Mouse (Mus musculus) kidney, embryonic 16.5 days (tissue): Measurements from ENCODE around the gene Olfr544. TPM values are rescaled to one million over a fixed set of nuclear protein-coding genes. Genes with fewer than 3 reads are reported as not detected.

Experiments
- ATAC-seq: fragments of 200-750 bp; cut with Nextera tagmentation; 2 replicates; pipeline ENCODE4 v1.8.0; 2017; ENCODE audit warnings: moderate TSS enrichment; ENCODE audit not compliant: low FRiP score, low TSS enrichment
- H3K27ac ChIP-seq: fragments of 300-500 bp; sonication (generic); 2 replicates; pipeline ENCODE4 v1.5.1; 2014; ENCODE audit warnings: low read length
- H3K27me3 ChIP-seq: fragments of 300-500 bp; sonication (generic); 2 replicates; pipeline ENCODE4 v1.6.1; 2014; ENCODE audit warnings: low read length, control low read depth, mixed read lengths; ENCODE audit not compliant: insufficient read depth
- H3K36me3 ChIP-seq: fragments of 300-500 bp; sonication (generic); 2 replicates; pipeline ENCODE4 v1.6.1; 2014; ENCODE audit warnings: low read length, control low read depth, mixed read lengths; ENCODE audit not compliant: insufficient read depth
- H3K4me1 ChIP-seq: fragments of 300-500 bp; sonication (generic); 2 replicates; pipeline ENCODE4 v1.6.1; 2014; ENCODE audit warnings: low read length, control low read depth, mixed read lengths; ENCODE audit not compliant: insufficient read depth
- H3K4me2 ChIP-seq: fragments of 300-500 bp; sonication (generic); replicated peaks from 2 replicates; pipeline ENCODE4 v1.6.1; 2014; ENCODE audit warnings: low read depth, low read length
- H3K4me3 ChIP-seq: fragments of 300-500 bp; sonication (generic); 2 replicates; pipeline ENCODE4 v1.5.1; 2014; ENCODE audit warnings: mild to moderate bottlenecking, low read length
- H3K9ac ChIP-seq: fragments of 300-500 bp; sonication (generic); replicated peaks from 2 replicates; pipeline ENCODE4 v1.6.1; 2014; ENCODE audit warnings: low read length
- H3K9me3 ChIP-seq: fragments of 300-500 bp; sonication (generic); 2 replicates; pipeline ENCODE4 v1.6.1; 2016; ENCODE audit warnings: low read length, control low read depth
- WGBS: fragments of 180-500 bp; shearing (Covaris S2); extraction: QIAGEN DNeasy Blood & Tissue Kit; methylation state at CpG from one replicate; pipeline ENCODE4 v1.1.7; 2014; 5-methylcytosine and 5-hydroxymethylcytosine counted together
- polyA plus RNA-seq: library from polyadenylated mRNA; unstranded; fragments of >200 nt; fragmentation: Nextera tagmentation; extraction: Ambion mirVana; gene quantifications from 2 replicates; pipeline ENCODE4 v1.2.1, GENCODE M21; 2015

Olfr544 gene
- polyA plus RNA-seq, 1 experiment from 2014 or later = not detected

- H3K4me2 ChIP-seq = peak overlapping the region; percentile 73
- peaks cover 25% of the 10 kb centered on the region for H3K36me3 ChIP-seq
- no peak for ATAC-seq
- H3K27ac ChIP-seq = peak overlapping the region; percentile 92
- no peaks in the 10 kb centered on the region for H3K9me3 ChIP-seq
- peak overlapping the region; percentile 91 for H3K4me3 ChIP-seq
- H3K4me1 ChIP-seq = peaks cover 15% of the 10 kb centered on the region
- no peaks in the 10 kb centered on the region for H3K27me3 ChIP-seq
- H3K9ac ChIP-seq = peak overlapping the region; percentile 93
- 0% methylated on average over 4 of the region's 4 CpGs for WGBS
Measured at GRCm38 (mm10) chr7:102442432-102442831, 45.7 kb downstream of the Olfr544 start.

GRCm38 (mm10) chr7:102441657-102442391 lies 46.3 kb downstream of the Olfr544 start, which contains the start of gene Rrm1:
Gene Rrm1, plus strand, starts transcription at chr7:102441695.
- H3K9me3 ChIP-seq = no peaks in the 10 kb centered on the region
- peaks cover 15% of the 10 kb centered on the region for H3K4me1 ChIP-seq
- H3K27ac ChIP-seq = peak within 1 kb of the TSS; percentile 92
- peak; percentile 99 for ATAC-seq
- H3K36me3 ChIP-seq = peaks cover 21% of the 10 kb centered on the region; the same call in 1 of the 2 replicates
- under 1% methylated on average over 49 of the region's 56 CpGs for WGBS
- peak within 1 kb of the TSS; percentile 73 for H3K4me2 ChIP-seq
- no peaks in the 10 kb centered on the region for H3K27me3 ChIP-seq
- H3K9ac ChIP-seq = peak within 1 kb of the TSS; percentile 93
- peak within 1 kb of the TSS; percentile 91 for H3K4me3 ChIP-seq

GRCm38 (mm10) chr7:102440822-102441656 lies 47.1 kb downstream of the Olfr544 start:
- Histone ChIP-seq H3K27ac (no peak overlapping the region), H3K9me3 (no peaks in the 10 kb centered on the region), H3K4me2 (peak overlapping the region; percentile 43), H3K4me1 (peaks cover 15% of the 10 kb centered on the region), H3K9ac (peak overlapping the region; percentile 48; the same call in 1 of the 2 replicates), H3K36me3 (peaks cover 13% of the 10 kb centered on the region; the same call in 1 of the 2 replicates), H3K27me3 (no peaks in the 10 kb centered on the region), H3K4me3 (peak overlapping the region; percentile 91)
- 53% methylated on average over 15 of the region's 15 CpGs for WGBS
- ATAC-seq = 0 out of 2 replicates have a peak, but pooled peaks have one; percentile 5

GRCm38 (mm10) chr7:102434344-102434743 lies 53.8 kb downstream of the Olfr544 start:
- Histone ChIP-seq H3K4me2 (no peak overlapping the region), H3K9ac (no peak overlapping the region), H3K27me3 (no peaks in the 10 kb centered on the region), H3K4me1 (no peaks in the 10 kb centered on the region), H3K9me3 (no peaks in the 10 kb centered on the region), H3K27ac (no peak overlapping the region), H3K36me3 (no peaks in the 10 kb centered on the region), H3K4me3 (no peak overlapping the region)
- ATAC-seq = no peak
- 80% methylated on average over 2 of the region's 2 CpGs for WGBS

Other genes with a start within 250 kb of the Olfr544 start
- 61.2 and 64.9 TPM in 2 replicates for gene Rhog, start 232.3 kb downstream of the Olfr544 start, polyA plus RNA-seq
- 14.8 and 17.0 TPM in 2 replicates for gene Stim1, start 220.5 kb downstream of the Olfr544 start, polyA plus RNA-seq
- gene Rrm1, start 46.6 kb downstream of the Olfr544 start, polyA plus RNA-seq = 169 and 181 TPM in 2 replicates
- 0.41 and 0.51 TPM in 2 replicates for gene Olfr543, start 6.6 kb downstream of the Olfr544 start, polyA plus RNA-seq
- gene Olfr545, start 11.3 kb upstream of the Olfr544 start, polyA plus RNA-seq = 0.08 TPM in 1 of 2 replicates, not detected in the other
- gene Olfr547, start 46.4 kb upstream of the Olfr544 start, polyA plus RNA-seq = not detected in 2 replicates
- gene Olfr548-ps1, start 52.6 kb upstream of the Olfr544 start, polyA plus RNA-seq = not detected in 2 replicates
- gene Olfr549, start 61.6 kb upstream of the Olfr544 start, polyA plus RNA-seq = not detected in 2 replicates
- gene Trim21, start 77.2 kb upstream of the Olfr544 start, polyA plus RNA-seq = 0.42 and 0.77 TPM in 2 replicates
- gene Olfr550, start 83.1 kb upstream of the Olfr544 start, polyA plus RNA-seq = not detected in 2 replicates
- gene Olfr551, start 103.6 kb upstream of the Olfr544 start, polyA plus RNA-seq = not detected in 2 replicates
- not detected in 2 replicates for gene Olfr552, start 109.5 kb upstream of the Olfr544 start, polyA plus RNA-seq
- not detected in 2 replicates for gene Olfr553, start 129.9 kb upstream of the Olfr544 start, polyA plus RNA-seq
- gene Olfr554, start 150.1 kb upstream of the Olfr544 start, polyA plus RNA-seq = not detected in 2 replicates
- gene Olfr555, start 170.5 kb upstream of the Olfr544 start, polyA plus RNA-seq = not detected in 2 replicates
- not detected in 2 replicates for gene Olfr556, start 176.6 kb upstream of the Olfr544 start, polyA plus RNA-seq
- 14.2 and 14.6 TPM in 2 replicates for gene Trim68, start 199.0 kb upstream of the Olfr544 start, polyA plus RNA-seq
- gene Olfr557, start 207.6 kb upstream of the Olfr544 start, polyA plus RNA-seq = not detected in 2 replicates
- 0.92 and 1.1 TPM in 2 replicates for gene Olfr558, start 213.9 kb upstream of the Olfr544 start, polyA plus RNA-seq
- not detected in 2 replicates for gene Olfr33, start 230.8 kb upstream of the Olfr544 start, polyA plus RNA-seq
- not detected in 2 replicates for gene Olfr559, start 239.2 kb upstream of the Olfr544 start, polyA plus RNA-seq